Mouse (Mus musculus): ENCODE results near the gene Nup210l.

- TF ChIP-seq FLI1 (IDR thresholded peaks at IDR 0.05; ENCODE audit: low read length), result peak; percentile 62; the same call in 1 of the 2 replicates
- no peak for TF ChIP-seq GATA1 (IDR thresholded peaks at IDR 0.05; ENCODE audit: borderline replicate concordance, low read length)
Measured at GRCm38 (mm10) chr3:90079763-90080497, 24.0 kb upstream of the Nup210l start.
